ENCODE assay signal across 8 mouse cellular contexts in the genomic region with DNA sequence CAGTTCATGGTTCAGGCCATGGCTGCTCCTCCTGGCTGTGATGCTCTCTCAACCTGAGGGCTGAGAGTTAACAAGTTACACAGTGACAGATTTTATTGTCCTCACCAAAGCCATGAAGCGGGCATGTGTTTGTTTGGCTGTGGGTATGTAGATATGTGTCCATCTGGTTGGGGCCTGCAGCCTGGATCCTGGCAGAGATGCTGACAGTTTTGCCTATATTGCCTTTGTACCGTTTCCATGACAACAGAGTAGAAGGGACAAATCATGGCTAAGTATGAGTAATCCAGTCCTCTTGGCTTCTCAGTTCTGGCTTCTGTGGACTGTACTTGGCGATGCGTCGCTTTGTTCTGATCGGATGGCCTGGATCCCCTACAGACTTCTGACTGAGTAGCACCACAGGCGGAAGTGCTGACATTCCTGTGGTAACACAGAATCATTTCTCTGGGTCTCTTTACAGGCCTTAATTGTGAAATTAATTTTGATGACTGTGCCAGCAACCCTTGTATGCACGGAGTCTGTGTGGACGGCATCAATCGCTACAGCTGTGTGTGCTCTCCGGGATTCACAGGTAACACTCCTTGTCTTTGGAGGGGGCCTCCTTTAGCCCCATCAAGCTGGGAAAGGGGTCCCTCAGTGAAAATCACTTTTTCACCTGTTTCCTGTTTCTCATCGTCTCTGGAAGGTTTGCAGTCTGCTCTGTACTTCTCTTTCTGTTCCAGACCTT. TPM values are rescaled to one million over a fixed set of nuclear protein-coding genes. Genes with fewer than 3 reads are reported as not detected.
DNase-seq lines count a peak whose midpoint lies in the region; ATAC-seq lines count a peak whose summit lies in the region.

No protein-coding gene starts in this region.

- peaks cover 26% of the 10 kb centered on the region for H3K4me1 ChIP-seq in neural tube, embryonic 11.5 days (ENCODE audit: control insufficient read depth, insufficient read depth, low read length)
- H3K4me1 ChIP-seq in embryonic facial prominence, embryonic 14.5 days (ENCODE audit: control insufficient read depth, insufficient read depth, low read length): peaks cover 24% of the 10 kb centered on the region
- H3K4me1 ChIP-seq in midbrain, embryonic 11.5 days (ENCODE audit: control insufficient read depth, insufficient read depth, low read length): peaks cover 27% of the 10 kb centered on the region
- 0 out of 2 replicates have a peak, but pooled peaks cover 5% of the 10 kb centered on the region for H3K4me1 ChIP-seq in liver, embryonic 12.5 days

- no peak overlapping the region for H3K4me2 ChIP-seq in neural tube, embryonic 11.5 days (ENCODE audit: low read depth)
- H3K4me2 ChIP-seq in embryonic facial prominence, embryonic 14.5 days (ENCODE audit: low read depth, low read length): no peak overlapping the region
- no peak overlapping the region for H3K4me2 ChIP-seq in midbrain, embryonic 11.5 days
- no peak overlapping the region for H3K4me2 ChIP-seq in liver, embryonic 12.5 days

- 78% methylated on average over 12 of the region's 12 CpGs for WGBS in neural tube, embryonic 11.5 days
- 65% methylated on average over 12 of the region's 12 CpGs for WGBS in embryonic facial prominence, embryonic 14.5 days
- 68% methylated on average over 12 of the region's 12 CpGs for WGBS in midbrain, embryonic 11.5 days
- whole genome bisulfite sequencing in liver, embryonic 12.5 days (ENCODE audit: insufficient replicate concordance): 86% methylated on average over 12 of the region's 12 CpGs

- ATAC-seq in neural tube, embryonic 11.5 days (ENCODE audit: insufficient read depth, low FRiP score, low TSS enrichment): peak; percentile 33; the same call in 1 of the 2 replicates
- peak; percentile 60; the same call in 1 of the 2 replicates for ATAC-seq in embryonic facial prominence, embryonic 14.5 days (ENCODE audit: low read depth)
- ATAC-seq in midbrain, embryonic 11.5 days (ENCODE audit: low FRiP score): peak; percentile 75
- ATAC-seq in megakaryocyte-erythroid progenitor cell, adult 5-6 weeks (replicated peaks; ENCODE audit: low FRiP score, low TSS enrichment, poor library complexity, severe bottlenecking): no peak
- no peak for ATAC-seq in liver, embryonic 12.5 days

- H3K4me3 ChIP-seq in neural tube, embryonic 11.5 days (ENCODE audit: low read depth, low read length): no peak overlapping the region
- no peak overlapping the region for H3K4me3 ChIP-seq in embryonic facial prominence, embryonic 14.5 days (ENCODE audit: low read depth, low read length)
- H3K4me3 ChIP-seq in midbrain, embryonic 11.5 days (ENCODE audit: low read depth, low read length): no peak overlapping the region
- no peak overlapping the region for H3K4me3 ChIP-seq in liver, embryonic 12.5 days

- H3K27ac ChIP-seq in neural tube, embryonic 11.5 days (ENCODE audit: low read depth, low read length): no peak overlapping the region
- peak overlapping the region; percentile 52; the same call in 1 of the 2 replicates for H3K27ac ChIP-seq in embryonic facial prominence, embryonic 14.5 days (replicated peaks; ENCODE audit: low read depth, low read length)
- no peak overlapping the region for H3K27ac ChIP-seq in midbrain, embryonic 11.5 days (ENCODE audit: low read depth, low read length)
- H3K27ac ChIP-seq in liver, embryonic 12.5 days: no peak overlapping the region

- DNase-seq in neural tube, embryonic 11.5 days (ENCODE audit: low spot score): peak; percentile 34
- no peak for DNase-seq in neural tube, embryonic 10.5 days (ENCODE audit: extremely low spot score, low spot score)
- DNase-seq in embryonic facial prominence, embryonic 14.5 days (ENCODE audit: low spot score): peak; percentile 48
- DNase-seq in heart, postnatal 4 days: peak; percentile 36
- peak; percentile 86 for DNase-seq in midbrain, embryonic 11.5 days (ENCODE audit: low spot score, missing footprints)
- DNase-seq in embryo, embryonic 10 days (ENCODE audit: low spot score): no peak

- H3K27me3 ChIP-seq in neural tube, embryonic 11.5 days (ENCODE audit: control insufficient read depth, insufficient read depth, low read length): no peaks in the 10 kb centered on the region
- H3K27me3 ChIP-seq in embryonic facial prominence, embryonic 14.5 days (replicated peaks; ENCODE audit: control insufficient read depth, insufficient read depth, low read length): no peaks in the 10 kb centered on the region
- H3K27me3 ChIP-seq in midbrain, embryonic 11.5 days (ENCODE audit: control insufficient read depth, insufficient read depth, low read length): no peaks in the 10 kb centered on the region
- H3K27me3 ChIP-seq in liver, embryonic 12.5 days (replicated peaks): no peaks in the 10 kb centered on the region

- no peaks in the 10 kb centered on the region for H3K9me3 ChIP-seq in neural tube, embryonic 11.5 days (ENCODE audit: control insufficient read depth, low read length)
- peaks cover 9% of the 10 kb centered on the region for H3K9me3 ChIP-seq in embryonic facial prominence, embryonic 14.5 days (ENCODE audit: control insufficient read depth, low read length)
- H3K9me3 ChIP-seq in midbrain, embryonic 11.5 days (ENCODE audit: control insufficient read depth, low read length): peaks cover 8% of the 10 kb centered on the region; the same call in 1 of the 2 replicates
- peaks cover 12% of the 10 kb centered on the region for H3K9me3 ChIP-seq in liver, embryonic 12.5 days (replicated peaks)

- H3K36me3 ChIP-seq in neural tube, embryonic 11.5 days (ENCODE audit: control insufficient read depth, insufficient read depth, low read length): peaks cover 10% of the 10 kb centered on the region
- peaks cover 81% of the 10 kb centered on the region for H3K36me3 ChIP-seq in embryonic facial prominence, embryonic 14.5 days (ENCODE audit: control insufficient read depth, insufficient read depth, low read length)
- H3K36me3 ChIP-seq in midbrain, embryonic 11.5 days (ENCODE audit: control insufficient read depth, insufficient read depth, low read length): peaks cover 14% of the 10 kb centered on the region
- peaks cover 89% of the 10 kb centered on the region for H3K36me3 ChIP-seq in liver, embryonic 12.5 days

- no peak overlapping the region for H3K9ac ChIP-seq in neural tube, embryonic 11.5 days (ENCODE audit: low read length)
- no peak overlapping the region for H3K9ac ChIP-seq in embryonic facial prominence, embryonic 14.5 days (ENCODE audit: low read depth, low read length)
- no peak overlapping the region for H3K9ac ChIP-seq in midbrain, embryonic 11.5 days (ENCODE audit: low read length)
- no peak overlapping the region for H3K9ac ChIP-seq in liver, embryonic 12.5 days

RNA-seq across cellular contexts. Expression of a gene that starts 53.7 kb away (rescaled TPM):
- not detected in 2 replicates for polyA plus RNA-seq in neural tube, embryonic 11.5 days (2014; fragmentation: Nextera tagmentation; extraction: Ambion mirVana)
- not detected in 2 replicates for polyA plus RNA-seq in embryonic facial prominence, embryonic 14.5 days (2014; fragmentation: Nextera tagmentation; extraction: Ambion mirVana)
- under 1 TPM in 1 of 2 experiments, not detected in 1; 0.21 TPM for total RNA-seq in heart, postnatal 4 days (2021)
- not detected in 2 replicates for polyA plus RNA-seq in midbrain, embryonic 11.5 days (2014; fragmentation: Nextera tagmentation; extraction: Ambion mirVana)
- not detected in 2 replicates for total RNA-seq in megakaryocyte-erythroid progenitor cell, adult 5-6 weeks (2014; fragmentation: Nextera tagmentation)
- 0.09 and 0.50 TPM in 2 replicates for total RNA-seq in megakaryocyte-erythroid progenitor cell, adult 5-6 weeks (2017)
- polyA plus RNA-seq in liver, embryonic 12.5 days (2016; fragmentation: Nextera tagmentation; extraction: Ambion mirVana): not detected in 2 replicates

Comparison
In these comparisons a context has a peak if more than half of its experiments do, and no peak if none do; other contexts are left out.
1. DNase-seq: peak in neural tube, embryonic 11.5 days (single experiment), embryonic facial prominence, embryonic 14.5 days (single experiment), heart, postnatal 4 days (single experiment) and midbrain, embryonic 11.5 days (single experiment); none in neural tube, embryonic 10.5 days (single experiment) and embryo, embryonic 10 days (single experiment).
2. ATAC-seq: peak in neural tube, embryonic 11.5 days (single experiment), embryonic facial prominence, embryonic 14.5 days (single experiment) and midbrain, embryonic 11.5 days (single experiment); none in megakaryocyte-erythroid progenitor cell, adult 5-6 weeks (single experiment) and liver, embryonic 12.5 days (single experiment).